Mouse (Mus musculus) hindbrain, postnatal 0 days (tissue): ENCODE measurements at regions not wholly inside any gene's neighbourhood (a gene's known extent, or its start where the extent isn't known, plus 50 kb on each side); places are given as distances from the start of the nearest gene placed in this dataset.

Source experiments
- ATAC-seq: fragments of 200-750 bp; cut with Nextera tagmentation; 2 replicates; pipeline ENCODE4 v1.8.0; 2017; ENCODE audit warnings: mild to moderate bottlenecking, moderate TSS enrichment, moderate library complexity
- DNase-seq: peaks from one replicate; pipeline ENCODE4 v3.0.0-alpha.2; 2015; ENCODE audit warnings: low spot score
- H3K27ac ChIP-seq: fragments of 300-500 bp; sonication (generic); 2 replicates; pipeline ENCODE4 v1.5.1; 2014; ENCODE audit warnings: mild to moderate bottlenecking
- H3K27me3 ChIP-seq: fragments of 300-500 bp; sonication (generic); 2 replicates; pipeline ENCODE4 v1.6.1; 2014; ENCODE audit warnings: low read length, mixed read lengths; ENCODE audit not compliant: insufficient read depth
- H3K36me3 ChIP-seq: fragments of 300-500 bp; sonication (generic); 2 replicates; pipeline ENCODE4 v1.6.1; 2014; ENCODE audit warnings: low read length, mixed read lengths; ENCODE audit not compliant: insufficient read depth
- H3K4me1 ChIP-seq: fragments of 300-500 bp; sonication (generic); 2 replicates; pipeline ENCODE4 v1.6.1; 2014; ENCODE audit warnings: antibody characterized with exemption, low read length, mixed read lengths; ENCODE audit not compliant: insufficient read depth
- H3K4me2 ChIP-seq: fragments of 300-500 bp; sonication (generic); 2 replicates; pipeline ENCODE4 v1.6.1; 2014; ENCODE audit warnings: low read depth, mild to moderate bottlenecking, low read length, moderate library complexity, mixed read lengths
- H3K4me3 ChIP-seq: fragments of 300-500 bp; sonication (generic); 2 replicates; pipeline ENCODE4 v1.5.1; 2014; ENCODE audit warnings: low read length
- H3K9ac ChIP-seq: fragments of 300-500 bp; sonication (generic); replicated peaks from 2 replicates; pipeline ENCODE4 v1.6.1; 2014; ENCODE audit warnings: mild to moderate bottlenecking, low read length, moderate library complexity, mixed read lengths
- H3K9me3 ChIP-seq: fragments of 300-500 bp; sonication (generic); 2 replicates; pipeline ENCODE4 v1.6.1; 2016; ENCODE audit warnings: low read length, mixed read lengths
- CTCF ChIP-seq: IDR thresholded peaks from 2 replicates; pipeline ENCODE4 v1.5.1; 2016; ENCODE audit warnings: antibody characterized with exemption, control low read depth, low read depth
- WGBS: fragments of 180-500 bp; shearing (Covaris S2); extraction: QIAGEN DNeasy Blood & Tissue Kit; methylation state at CpG from one replicate; pipeline ENCODE4 v1.1.7; 2014; 5-methylcytosine and 5-hydroxymethylcytosine counted together

GRCm38 (mm10) chr15:62361171-62361570 is 1438.4 kb upstream of the A1bg start:
- Histone ChIP-seq H3K9ac (no peak overlapping the region), H3K27ac (no peak overlapping the region), H3K36me3 (no peaks in the 10 kb centered on the region), H3K27me3 (no peaks in the 10 kb centered on the region), H3K4me1 (no peaks in the 10 kb centered on the region), H3K4me3 (no peak overlapping the region), H3K9me3 (no peaks in the 10 kb centered on the region), H3K4me2 (no peak overlapping the region)
- no peak for TF ChIP-seq CTCF
- DNase-seq: no peak
- ATAC-seq: no peak

GRCm38 (mm10) chr15:62358338-62359239 is 1435.8 kb upstream of the A1bg start:
- WGBS: 65% methylated on average over 8 of the region's 8 CpGs
- ATAC-seq: no peak
- H3K9ac ChIP-seq: no peak overlapping the region

GRCm38 (mm10) chr15:62353786-62354185 is 1431.0 kb upstream of the A1bg start:
- H3K4me2 ChIP-seq: no peak overlapping the region
- H3K4me3 ChIP-seq: no peak overlapping the region
- WGBS: 79% methylated on average over 4 of the region's 4 CpGs
- no peak overlapping the region for H3K9ac ChIP-seq
- no peak for TF ChIP-seq CTCF
- no peaks in the 10 kb centered on the region for H3K27me3 ChIP-seq
- no peak for ATAC-seq
- H3K27ac ChIP-seq: no peak overlapping the region
- no peaks in the 10 kb centered on the region for H3K9me3 ChIP-seq
- no peaks in the 10 kb centered on the region for H3K4me1 ChIP-seq
- no peak for DNase-seq
- no peaks in the 10 kb centered on the region for H3K36me3 ChIP-seq

More at GRCm38 (mm10) chr15:62358338-62359239, 1435.8 kb upstream of the A1bg start:
- no peak for TF ChIP-seq CTCF
- no peaks in the 10 kb centered on the region for H3K9me3 ChIP-seq
- no peak for DNase-seq
- no peaks in the 10 kb centered on the region for H3K27me3 ChIP-seq
- H3K36me3 ChIP-seq: no peaks in the 10 kb centered on the region
- no peak overlapping the region for H3K4me2 ChIP-seq
- H3K4me3 ChIP-seq: no peak overlapping the region
- no peaks in the 10 kb centered on the region for H3K4me1 ChIP-seq
- H3K27ac ChIP-seq: no peak overlapping the region

GRCm38 (mm10) chr15:62350862-62351757 is 1428.3 kb upstream of the A1bg start:
- no peak overlapping the region for H3K9ac ChIP-seq
- no peak for ATAC-seq
- WGBS: 68% methylated on average over 6 of the region's 6 CpGs
- no peak overlapping the region for H3K27ac ChIP-seq
- no peaks in the 10 kb centered on the region for H3K9me3 ChIP-seq
- no peak for DNase-seq
- H3K27me3 ChIP-seq: no peaks in the 10 kb centered on the region
- H3K4me3 ChIP-seq: no peak overlapping the region
- H3K4me1 ChIP-seq: no peaks in the 10 kb centered on the region
- H3K36me3 ChIP-seq: no peaks in the 10 kb centered on the region
- no peak for TF ChIP-seq CTCF
- H3K4me2 ChIP-seq: no peak overlapping the region

- TF ChIP-seq CTCF: no peak
Measured at GRCm38 (mm10) chr15:62349981-62350380, 1427.2 kb upstream of the A1bg start.

GRCm38 (mm10) chr15:62348956-62349355 is 1426.1 kb upstream of the A1bg start:
- Histone ChIP-seq H3K27ac (no peak overlapping the region), H3K4me1 (no peaks in the 10 kb centered on the region), H3K4me2 (no peak overlapping the region), H3K9me3 (no peaks in the 10 kb centered on the region), H3K4me3 (no peak overlapping the region), H3K27me3 (no peaks in the 10 kb centered on the region), H3K9ac (no peak overlapping the region), H3K36me3 (no peaks in the 10 kb centered on the region)
- DNase-seq (no peak), ATAC-seq (no peak)
- 92% methylated on average over 2 of the region's 2 CpGs for WGBS
- TF ChIP-seq CTCF: no peak

More at GRCm38 (mm10) chr15:62349981-62350380, 1427.2 kb upstream of the A1bg start:
- H3K4me3 ChIP-seq: no peak overlapping the region
- H3K9ac ChIP-seq: no peak overlapping the region
- no peaks in the 10 kb centered on the region for H3K9me3 ChIP-seq
- no peak for DNase-seq
- no peak overlapping the region for H3K27ac ChIP-seq
- H3K4me1 ChIP-seq: no peaks in the 10 kb centered on the region
- no peak for ATAC-seq
- H3K27me3 ChIP-seq: no peaks in the 10 kb centered on the region
- no peaks in the 10 kb centered on the region for H3K36me3 ChIP-seq
- H3K4me2 ChIP-seq: no peak overlapping the region
- WGBS: 99% methylated on average over 3 of the region's 3 CpGs
